Mouse (Mus musculus) erythroblast, adult 5-6 weeks (primary cell): ENCODE measurements around the gene Ccdc15. TPM values are rescaled to one million over a fixed set of nuclear protein-coding genes. Genes with fewer than 3 reads are reported as not detected.

ENCODE experiments used
- ATAC-seq: replicated peaks from 2 replicates; pipeline ENCODE4 v1.8.0; 2016; ENCODE audit warnings: moderate number of reproducible peaks, mild to moderate bottlenecking, moderate TSS enrichment, inconsistent platforms; ENCODE audit not compliant: poor library complexity, low FRiP score, severe bottlenecking
- total RNA-seq, 2 experiments: library from RNA; stranded (forward) in 1 of 2; stranded (reverse) in 1 of 2; fragments of 150-400 nt in 1 of 2; fragments of 200-764, 138-1000 nt in 1 of 2; gene quantifications; 2 replicates each; pipeline versions ENCODE4 v1.2.3 to v1.2.4; 2015 to 2017; ENCODE audit warnings: low replicate concordance in 2 of 2

Ccdc15 gene
- total RNA-seq, 2 experiments from 2014 or later, result 0.96 to 4.6 TPM

DNA sequence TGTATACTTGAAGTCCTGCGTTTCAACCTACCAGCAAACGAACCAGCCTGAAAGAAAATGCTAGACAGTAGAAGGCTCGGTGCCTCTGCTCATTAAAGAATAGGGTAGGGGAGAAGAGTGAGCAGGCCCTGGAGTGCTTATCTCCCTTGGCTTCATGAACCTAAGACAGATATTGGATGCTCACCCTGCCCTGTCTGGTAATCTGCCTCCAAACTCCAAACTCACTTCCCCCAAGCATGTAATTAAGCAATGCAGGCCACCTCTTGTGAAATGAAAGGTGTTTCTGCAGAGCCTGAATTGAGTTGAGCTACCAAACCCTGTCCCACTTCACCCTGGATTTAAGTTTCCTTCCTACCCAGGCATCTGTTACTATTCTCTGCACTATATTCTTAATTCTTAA is 105.5 kb downstream of the Ccdc15 start:
- no peak for ATAC-seq

GRCm38 (mm10) chr9:37235951-37236737 is 112.1 kb downstream of the Ccdc15 start:
- no peak for ATAC-seq

DNA sequence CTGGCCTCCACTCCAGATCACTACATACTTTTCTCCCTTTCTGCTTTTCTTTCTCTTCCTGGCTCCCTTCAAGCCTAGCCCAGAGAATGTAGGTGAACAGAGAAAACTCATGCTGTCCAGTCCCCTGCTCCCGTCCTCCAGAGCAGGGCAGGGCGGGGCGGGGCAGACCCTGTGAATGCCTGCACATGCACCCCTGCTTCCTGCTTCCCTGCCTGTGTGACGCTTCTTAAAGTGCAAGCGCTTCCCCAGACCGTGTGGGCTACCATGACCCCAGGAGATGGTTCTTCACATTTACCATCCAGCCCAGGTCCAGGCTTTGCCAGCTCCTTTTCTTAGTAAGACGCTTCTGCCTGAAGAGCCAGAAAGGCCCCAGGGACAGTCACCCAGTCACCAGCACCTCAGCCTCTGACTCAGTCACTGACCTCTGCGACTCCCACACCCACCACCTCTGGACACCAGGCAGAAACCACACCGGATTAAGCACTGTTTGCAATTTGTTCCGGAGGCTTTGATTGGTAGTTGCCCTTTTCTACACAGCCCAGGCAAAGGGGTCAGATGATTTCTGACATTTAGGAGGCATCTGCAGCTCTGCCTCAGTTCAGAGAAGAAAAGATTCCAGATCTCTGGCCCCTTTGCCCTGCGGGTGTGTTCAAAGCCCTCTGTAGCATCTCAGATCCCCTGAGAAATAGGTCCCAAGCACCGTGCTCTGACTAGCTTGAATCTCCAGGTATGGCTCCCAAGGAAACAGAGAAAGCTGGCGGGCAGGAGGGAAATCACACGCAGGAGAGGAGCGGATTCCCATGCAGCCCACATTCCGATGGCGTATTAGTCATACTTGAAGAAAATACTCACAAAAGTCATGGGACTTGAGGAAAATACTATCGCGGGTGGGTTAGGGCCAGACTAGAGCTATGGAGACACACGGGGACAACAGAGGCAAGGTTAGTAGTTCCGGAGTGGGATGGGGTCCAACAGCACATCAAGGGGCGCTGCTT is 115.7 kb downstream of the Ccdc15 start:
- no peak for ATAC-seq

DNA sequence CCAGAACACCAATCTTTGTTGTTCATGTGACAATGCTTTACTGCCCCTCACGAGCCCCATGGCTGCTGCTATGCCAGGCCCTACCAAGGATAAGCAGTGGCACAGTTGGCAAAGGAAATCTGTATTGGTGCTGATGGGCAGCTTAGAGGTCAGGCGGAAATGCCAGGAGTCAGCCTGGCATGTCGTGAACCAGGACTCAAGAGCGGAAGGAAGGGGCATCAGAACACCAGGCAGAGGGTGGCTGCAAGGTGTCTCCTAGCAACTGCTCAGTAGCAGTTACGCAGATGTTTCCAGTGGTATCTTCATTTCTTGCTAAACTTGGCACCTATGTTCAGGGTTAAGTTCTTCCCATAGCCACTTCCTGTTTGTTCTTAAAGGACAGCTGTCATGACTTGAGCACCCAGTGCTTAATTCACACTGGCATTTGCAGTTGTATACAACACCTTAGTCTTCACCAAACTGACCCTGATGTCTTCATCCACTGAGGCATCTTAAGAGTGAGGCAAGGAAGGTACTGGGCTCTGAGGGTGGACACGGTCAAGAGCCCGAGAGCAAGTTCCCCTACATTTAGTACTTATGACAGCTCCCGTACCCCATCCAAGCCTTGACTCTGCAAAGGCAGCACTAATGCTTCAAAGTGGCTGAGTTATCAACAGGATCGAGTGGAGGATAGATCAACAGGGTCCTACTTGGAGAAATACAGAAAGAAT is 117.6 kb downstream of the Ccdc15 start:
- no peak for ATAC-seq

DNA sequence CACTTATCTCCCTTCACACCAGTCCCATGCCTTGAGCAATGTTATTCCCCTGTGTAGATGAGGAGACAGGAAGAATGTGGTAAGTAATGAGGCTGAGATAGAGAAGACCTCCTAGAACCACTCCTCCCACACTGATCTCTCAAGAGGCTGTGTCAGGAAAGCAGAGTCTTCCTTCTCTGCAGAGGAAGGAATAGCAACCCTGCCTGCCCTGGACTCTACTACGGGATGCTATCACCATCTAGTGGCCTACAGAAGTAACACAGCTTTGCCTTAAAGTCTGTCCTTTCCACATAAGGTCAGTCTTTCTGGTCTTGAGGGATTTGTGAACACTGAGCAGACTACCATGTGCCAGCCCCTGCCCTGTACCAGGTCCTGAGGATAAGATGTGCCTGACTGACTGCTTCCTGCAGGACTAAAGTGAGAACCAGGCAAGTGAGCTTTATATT is 118.3 kb downstream of the Ccdc15 start:
- ATAC-seq, result 0 out of 2 replicates have a peak, but pooled peaks have one; percentile 60

Other genes with a start within 250 kb of the Ccdc15 start
- 0.58 TPM in 1 of 2 replicates, not detected in the other for gene Pknox2, start 201.0 kb downstream of the Ccdc15 start, total RNA-seq (2015; ENCODE audit: low replicate concordance)
- 0.09 TPM in 1 of 2 replicates, not detected in the other for gene Pknox2, start 201.0 kb downstream of the Ccdc15 start, total RNA-seq (2017; ENCODE audit: low replicate concordance)
- 2.5 TPM in 1 of 2 replicates, not detected in the other for gene Tmem218, start 140.2 kb downstream of the Ccdc15 start, total RNA-seq (2015; ENCODE audit: low replicate concordance)
- 0.42 and 0.68 TPM in 2 replicates for gene Tmem218, start 140.2 kb downstream of the Ccdc15 start, total RNA-seq (2017; ENCODE audit: low replicate concordance)
- 2.1 and 2.5 TPM in 2 replicates for gene Slc37a2, start 92.7 kb downstream of the Ccdc15 start, total RNA-seq (2015; ENCODE audit: low replicate concordance)
- 1.7 and 1.8 TPM in 2 replicates for gene Slc37a2, start 92.7 kb downstream of the Ccdc15 start, total RNA-seq (2017; ENCODE audit: low replicate concordance)
- gene Hepacam, start 18.9 kb upstream of the Ccdc15 start, total RNA-seq (2015; ENCODE audit: low replicate concordance), result not detected in 2 replicates
- not detected in 2 replicates for gene Hepacam, start 18.9 kb upstream of the Ccdc15 start, total RNA-seq (2017; ENCODE audit: low replicate concordance)
- gene Robo4, start 53.5 kb upstream of the Ccdc15 start, total RNA-seq (2015; ENCODE audit: low replicate concordance), result not detected in 2 replicates
- not detected in 2 replicates for gene Robo4, start 53.5 kb upstream of the Ccdc15 start, total RNA-seq (2017; ENCODE audit: low replicate concordance)
- not detected in 2 replicates for gene Robo3, start 84.8 kb upstream of the Ccdc15 start, total RNA-seq (2015; ENCODE audit: low replicate concordance)
- gene Robo3, start 84.8 kb upstream of the Ccdc15 start, total RNA-seq (2017; ENCODE audit: low replicate concordance), result not detected in 2 replicates
- 2.3 and 2.5 TPM in 2 replicates for gene Msantd2, start 140.9 kb upstream of the Ccdc15 start, total RNA-seq (2015; ENCODE audit: low replicate concordance)
- 8.2 and 10.7 TPM in 2 replicates for gene Msantd2, start 140.9 kb upstream of the Ccdc15 start, total RNA-seq (2017; ENCODE audit: low replicate concordance)
- gene Esam, start 179.6 kb upstream of the Ccdc15 start, total RNA-seq (2015; ENCODE audit: low replicate concordance), result not detected in 2 replicates
- gene Esam, start 179.6 kb upstream of the Ccdc15 start, total RNA-seq (2017; ENCODE audit: low replicate concordance), result 0.42 TPM in 1 of 2 replicates, not detected in the other
- not detected in 2 replicates for gene Vsig2, start 190.8 kb upstream of the Ccdc15 start, total RNA-seq (2015; ENCODE audit: low replicate concordance)
- gene Vsig2, start 190.8 kb upstream of the Ccdc15 start, total RNA-seq (2017; ENCODE audit: low replicate concordance), result not detected in 2 replicates
- gene Nrgn, start 204.5 kb upstream of the Ccdc15 start, total RNA-seq (2015; ENCODE audit: low replicate concordance), result 1.7 TPM in 1 of 2 replicates, not detected in the other
- gene Nrgn, start 204.5 kb upstream of the Ccdc15 start, total RNA-seq (2017; ENCODE audit: low replicate concordance), result 2.9 TPM in 1 of 2 replicates, not detected in the other
- 1.7 and 1.9 TPM in 2 replicates for gene Siae, start 207.3 kb upstream of the Ccdc15 start, total RNA-seq (2015; ENCODE audit: low replicate concordance)
- 1.4 and 2.6 TPM in 2 replicates for gene Siae, start 207.3 kb upstream of the Ccdc15 start, total RNA-seq (2017; ENCODE audit: low replicate concordance)